Mouse (Mus musculus): ENCODE results near the gene Gm7714.
"Not testable (repeated sequence)": the region's sequence is repeated elsewhere in the genome, so short reads cannot be mapped to it uniquely, and the experiment has no call there.

Gm7714 gene

GRCm38 (mm10) chr5:88268619-88269018 is at the start of gene Gm7714:
Gm7714 (plus strand) TSS chr5:88268919.
- in situ Hi-C loops (cut with MboI; ENCODE audit: unreplicated experiment in 2 of 2): no loop called here

- in situ Hi-C loops (cut with MboI; ENCODE audit: unreplicated experiment in 2 of 2): no loop called here
These were observed 12.2 kb upstream of the Gm7714 start for GRCm38 (mm10) chr5:88256475-88256874.

- in situ Hi-C loops (cut with MboI; ENCODE audit: unreplicated experiment in 2 of 2): not testable (repeated sequence)
These were observed 42.6 kb downstream of the Gm7714 start for GRCm38 (mm10) chr5:88311307-88311706.

- in situ Hi-C loops (cut with MboI; ENCODE audit: unreplicated experiment in 2 of 2): no loop called here
These were observed 48.3 kb downstream of the Gm7714 start, which contains the start of gene Prol1 for GRCm38 (mm10) chr5:88317012-88317411. Prol1 (plus strand) TSS chr5:88317312.
